Mouse (Mus musculus) forebrain, postnatal 0 days (tissue): Measurements from ENCODE around the gene Fyb. TPM values are rescaled to one million over a fixed set of nuclear protein-coding genes. Genes with fewer than 3 reads are reported as not detected.

Source experiments
- ATAC-seq: fragments of 200-750 bp; cut with Nextera tagmentation; 2 replicates; pipeline ENCODE4 v1.8.0; 2017; ENCODE audit warnings: mild to moderate bottlenecking, moderate library complexity
- DNase-seq: peaks from one replicate; pipeline ENCODE4 v3.0.0-alpha.2; 2015
- H3K27ac ChIP-seq: fragments of 300-500 bp; sonication (generic); 2 replicates; pipeline ENCODE4 v1.5.1; 2014; ENCODE audit warnings: low read depth, mild to moderate bottlenecking, antibody characterized with exemption, low read length, moderate library complexity, mixed read lengths
- H3K27me3 ChIP-seq: fragments of 300-500 bp; sonication (generic); 2 replicates; pipeline ENCODE4 v1.6.1; 2014; ENCODE audit warnings: mild to moderate bottlenecking, low read length, mixed read lengths; ENCODE audit not compliant: insufficient read depth
- H3K36me3 ChIP-seq: fragments of 300-500 bp; sonication (generic); 2 replicates; pipeline ENCODE4 v1.6.1; 2014; ENCODE audit warnings: mild to moderate bottlenecking, moderate library complexity; ENCODE audit not compliant: insufficient read depth
- H3K4me1 ChIP-seq: fragments of 300-500 bp; sonication (generic); 2 replicates; pipeline ENCODE4 v1.6.1; 2014; ENCODE audit warnings: antibody characterized with exemption; ENCODE audit not compliant: insufficient read depth
- H3K4me2 ChIP-seq: fragments of 300-500 bp; sonication (generic); 2 replicates; pipeline ENCODE4 v1.6.1; 2014; ENCODE audit warnings: low read depth, mild to moderate bottlenecking, moderate library complexity
- H3K4me3 ChIP-seq: fragments of 300-500 bp; sonication (generic); 2 replicates; pipeline ENCODE4 v1.5.1; 2014; ENCODE audit warnings: low read depth, low read length, mixed read lengths
- H3K9ac ChIP-seq: fragments of 300-500 bp; sonication (generic); 2 replicates; pipeline ENCODE4 v1.6.1; 2014; ENCODE audit warnings: mild to moderate bottlenecking
- H3K9me3 ChIP-seq: fragments of 300-500 bp; sonication (generic); 2 replicates; pipeline ENCODE4 v1.6.1; 2016; ENCODE audit warnings: low read length
- CTCF ChIP-seq: sonication (generic); IDR thresholded peaks from 2 replicates; pipeline ENCODE4 v1.5.1; 2016; ENCODE audit warnings: antibody characterized with exemption, control low read depth, low read depth
- WGBS: fragments of 180-500 bp; shearing (Covaris S2); extraction: QIAGEN DNeasy Blood & Tissue Kit; methylation state at CpG from one replicate; pipeline ENCODE4 v1.1.7; 2014; 5-methylcytosine and 5-hydroxymethylcytosine counted together
- polyA plus RNA-seq: library from polyadenylated mRNA; unstranded; fragments of >200 nt; fragmentation: Nextera tagmentation; extraction: Ambion mirVana; gene quantifications from 2 replicates; pipeline ENCODE4 v1.2.1, GENCODE M21; 2015
- total RNA-seq: library from RNA; depleted of rRNA; stranded (reverse); fragments of >200 nt; gene quantifications from 2 replicates; pipeline ENCODE4 v1.2.3, GENCODE M21; 2014

Gene Fyb
- total and polyA plus RNA-seq, 2 experiments from 2014 or later = 0.95 to 2.2 TPM

DNA sequence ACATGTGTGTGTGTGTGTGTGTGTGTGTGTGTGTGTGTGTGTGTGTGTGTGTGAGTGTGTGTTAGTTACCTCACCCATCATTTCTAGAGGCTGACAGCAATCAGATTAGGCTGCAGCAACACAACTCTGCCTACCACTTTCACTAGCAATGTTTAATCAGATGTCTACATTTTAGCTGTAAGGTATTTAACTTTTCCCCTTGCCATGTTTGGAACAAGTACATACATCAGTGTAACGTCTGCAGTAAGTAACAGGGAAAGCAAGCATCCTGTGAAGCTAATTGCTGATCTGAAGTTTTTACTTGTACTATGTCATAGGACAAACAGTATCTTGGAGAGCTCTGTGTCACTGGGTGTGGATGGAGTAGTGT lies 70.6 kb downstream of the Fyb start:
- no peak overlapping the region for H3K9ac ChIP-seq
- no peak overlapping the region for H3K4me3 ChIP-seq
- WGBS = 72% methylated on average over 1 of the region's 1 CpGs
- ATAC-seq = no peak
- no peaks in the 10 kb centered on the region for H3K27me3 ChIP-seq
- H3K36me3 ChIP-seq = no peaks in the 10 kb centered on the region
- no peak overlapping the region for H3K4me2 ChIP-seq
- no peaks in the 10 kb centered on the region for H3K4me1 ChIP-seq
- no peak for DNase-seq
- no peaks in the 10 kb centered on the region for H3K9me3 ChIP-seq
- no peak overlapping the region for H3K27ac ChIP-seq
- TF ChIP-seq CTCF = no peak

DNA sequence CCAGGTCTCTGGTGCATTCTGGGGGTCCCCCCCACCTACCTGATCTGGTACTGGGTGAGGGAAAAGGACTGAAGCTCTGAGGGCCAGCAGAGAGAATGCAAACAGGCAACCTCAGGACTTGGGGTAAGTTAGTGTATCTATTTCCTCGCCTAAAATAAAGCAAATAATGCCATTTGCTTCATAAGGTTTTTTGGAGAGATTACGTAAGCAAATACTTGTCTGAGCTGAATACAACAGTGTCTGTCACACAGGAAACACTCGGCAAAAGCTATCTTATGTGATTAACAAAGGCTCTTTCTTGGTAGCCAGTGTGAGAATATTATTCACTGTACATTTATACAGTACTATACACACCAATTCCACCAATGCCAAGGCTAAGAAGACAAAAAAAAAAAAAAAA lies 76.0 kb downstream of the Fyb start:
- 78% methylated on average over 3 of the region's 3 CpGs for WGBS

DNA sequence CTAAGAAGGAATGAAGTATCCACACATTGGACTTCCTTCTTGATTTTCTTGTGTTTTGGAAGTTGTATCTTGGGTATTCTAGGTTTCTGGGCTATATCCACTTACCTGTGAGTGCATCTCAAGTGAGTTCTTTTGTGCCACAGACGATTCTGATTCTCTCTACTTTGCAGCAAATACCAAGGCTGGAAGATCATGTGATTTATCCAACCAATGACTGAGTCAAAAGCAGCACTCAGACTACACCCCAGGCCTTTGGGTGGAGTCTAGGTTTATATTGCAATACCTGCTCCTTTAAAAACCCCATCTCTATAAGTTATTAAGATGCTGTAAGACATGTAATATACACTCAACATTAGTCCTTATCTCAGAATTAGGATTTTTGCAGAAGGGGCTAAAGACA lies 77.7 kb downstream of the Fyb start:
- Histone ChIP-seq H3K4me3 (no peak overlapping the region), H3K4me1 (no peaks in the 10 kb centered on the region), H3K4me2 (no peak overlapping the region), H3K9ac (no peak overlapping the region), H3K27ac (no peak overlapping the region), H3K9me3 (no peaks in the 10 kb centered on the region), H3K27me3 (no peaks in the 10 kb centered on the region), H3K36me3 (no peaks in the 10 kb centered on the region)
- TF ChIP-seq CTCF = no peak
- DNase-seq = no peak
- ATAC-seq = no peak
- 72% methylated on average over 1 of the region's 1 CpGs for WGBS

More for the DNA sequence above, 76.0 kb downstream of the Fyb start:
- Histone ChIP-seq H3K27ac (no peak overlapping the region), H3K9ac (no peak overlapping the region), H3K4me2 (no peak overlapping the region), H3K36me3 (no peaks in the 10 kb centered on the region), H3K4me3 (no peak overlapping the region), H3K9me3 (no peaks in the 10 kb centered on the region), H3K4me1 (no peaks in the 10 kb centered on the region), H3K27me3 (no peaks in the 10 kb centered on the region)
- ATAC-seq (no peak), DNase-seq (no peak)
- no peak for TF ChIP-seq CTCF

DNA sequence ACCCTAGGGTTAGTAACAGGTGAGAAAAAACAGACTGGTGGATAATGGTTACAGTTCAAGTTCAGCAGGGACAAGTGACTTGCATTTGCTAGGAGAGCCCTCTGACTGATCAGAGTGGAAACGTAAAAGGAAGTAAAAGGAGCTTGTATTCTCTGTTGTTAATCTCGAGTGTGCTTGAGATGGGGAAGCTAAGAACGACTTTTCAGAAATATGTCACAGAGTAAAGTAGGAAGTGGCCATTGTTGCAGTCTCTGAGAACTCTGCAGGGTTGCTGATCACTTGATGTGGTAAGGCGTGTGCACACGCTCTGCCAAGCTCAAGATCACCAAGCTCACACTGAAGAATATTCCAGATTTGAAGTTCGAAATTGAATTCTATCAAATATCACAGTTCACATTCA lies 78.7 kb downstream of the Fyb start:
- no peaks in the 10 kb centered on the region for H3K4me1 ChIP-seq
- TF ChIP-seq CTCF = no peak
- no peaks in the 10 kb centered on the region for H3K27me3 ChIP-seq
- H3K9ac ChIP-seq = no peak overlapping the region
- H3K9me3 ChIP-seq = no peaks in the 10 kb centered on the region
- DNase-seq (no peak), ATAC-seq (no peak)
- 75% methylated on average over 6 of the region's 6 CpGs for WGBS
- no peaks in the 10 kb centered on the region for H3K36me3 ChIP-seq
- H3K27ac ChIP-seq = no peak overlapping the region
- no peak overlapping the region for H3K4me2 ChIP-seq
- H3K4me3 ChIP-seq = no peak overlapping the region

DNA sequence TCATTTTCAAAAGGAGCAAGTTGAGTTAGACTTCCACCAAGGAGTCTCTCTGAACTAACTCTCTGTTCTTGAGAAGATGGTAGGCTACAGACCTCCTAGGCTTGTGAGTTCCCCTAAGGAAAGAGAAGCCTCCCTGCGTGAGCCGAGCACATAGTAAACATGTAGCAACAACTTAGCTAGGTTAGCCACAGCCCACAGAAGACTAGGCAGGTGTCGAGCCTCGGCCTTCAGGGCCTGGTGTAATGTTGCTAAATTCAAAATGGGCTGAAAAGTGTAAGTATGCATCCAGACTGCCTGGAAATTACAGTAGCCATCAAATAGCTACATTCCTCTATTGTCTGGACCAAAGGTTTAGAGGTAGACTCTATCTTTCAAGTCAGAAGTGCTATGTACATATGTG lies 79.3 kb downstream of the Fyb start:
- Histone ChIP-seq H3K4me2 (no peak overlapping the region), H3K27me3 (no peaks in the 10 kb centered on the region), H3K4me1 (no peaks in the 10 kb centered on the region), H3K9ac (no peak overlapping the region), H3K9me3 (no peaks in the 10 kb centered on the region), H3K27ac (no peak overlapping the region), H3K4me3 (no peak overlapping the region), H3K36me3 (no peaks in the 10 kb centered on the region)
- ATAC-seq = no peak
- WGBS = 89% methylated on average over 4 of the region's 4 CpGs
- no peak for TF ChIP-seq CTCF
- no peak for DNase-seq

DNA sequence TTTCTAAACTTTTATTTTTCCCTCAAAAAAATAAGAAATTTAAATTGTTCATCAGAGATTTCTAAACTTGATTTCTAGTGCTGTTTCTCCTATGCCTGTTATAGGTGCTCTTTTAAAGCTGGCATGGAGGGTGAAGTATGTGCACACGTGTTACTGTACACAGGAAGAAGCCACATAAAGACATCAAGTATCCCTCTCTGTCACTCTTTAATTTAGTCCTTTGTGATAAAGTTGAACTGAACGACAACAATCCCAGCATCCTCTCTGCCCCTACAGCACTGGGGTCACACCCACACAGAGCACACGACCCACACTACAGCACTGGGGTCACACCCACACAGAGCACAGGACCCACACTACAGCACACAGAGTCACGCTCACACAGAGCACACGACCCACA lies 88.0 kb downstream of the Fyb start:
- Histone ChIP-seq H3K27ac (no peak overlapping the region), H3K4me3 (no peak overlapping the region), H3K4me1 (no peaks in the 10 kb centered on the region), H3K9me3 (no peaks in the 10 kb centered on the region), H3K36me3 (no peaks in the 10 kb centered on the region), H3K4me2 (no peak overlapping the region), H3K27me3 (no peaks in the 10 kb centered on the region), H3K9ac (no peak overlapping the region)
- no peak for TF ChIP-seq CTCF
- ATAC-seq = no peak
- WGBS = 81% methylated on average over 5 of the region's 5 CpGs
- DNase-seq = no peak

DNA sequence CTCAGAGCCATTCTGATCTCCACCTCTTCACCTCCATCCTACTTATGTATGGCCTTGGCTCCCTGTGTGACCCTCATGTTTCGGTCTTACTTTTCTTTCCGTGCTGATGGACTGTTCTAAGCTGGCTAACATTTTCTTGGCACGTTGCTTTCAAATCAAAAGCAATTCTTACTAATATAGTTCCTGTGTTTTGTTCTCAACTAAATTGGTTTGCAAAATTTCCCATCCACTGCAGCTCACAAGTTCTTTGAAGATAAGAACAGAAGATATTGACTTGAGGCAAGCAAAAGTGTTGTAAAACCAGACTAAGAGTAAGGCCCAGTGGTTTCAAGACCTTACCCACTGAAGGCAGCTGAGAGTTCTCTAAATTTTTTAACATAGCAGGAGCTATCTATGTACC lies 90.2 kb downstream of the Fyb start:
- Histone ChIP-seq H3K9me3 (no peaks in the 10 kb centered on the region), H3K9ac (no peak overlapping the region), H3K27me3 (no peaks in the 10 kb centered on the region), H3K36me3 (no peaks in the 10 kb centered on the region), H3K4me2 (no peak overlapping the region), H3K27ac (no peak overlapping the region), H3K4me3 (no peak overlapping the region), H3K4me1 (no peaks in the 10 kb centered on the region)
- TF ChIP-seq CTCF = no peak
- 85% methylated on average over 3 of the region's 3 CpGs for WGBS
- ATAC-seq (no peak), DNase-seq (no peak)
